Mouse (Mus musculus): ENCODE data around the gene Tmigd3.
A peak's percentile ranks its signal among the peaks of the same experiment; 100 is the strongest.
"Not testable (repeated sequence)": the region's sequence is repeated elsewhere in the genome, so short reads cannot be mapped to it uniquely, and the experiment has no call there.

Gene Tmigd3

GRCm38 (mm10) chr3:105901468-105901867 lies 30.8 kb downstream of the Tmigd3 start:
- DNase-seq (ENCODE audit: low spot score) = no peak

GRCm38 (mm10) chr3:105904213-105904612 lies 33.5 kb downstream of the Tmigd3 start:
- DNase-seq (ENCODE audit: low spot score) = no peak

GRCm38 (mm10) chr3:105904721-105905120 lies 34.0 kb downstream of the Tmigd3 start:
- DNase-seq (ENCODE audit: low spot score) = no peak

- no peak for DNase-seq (ENCODE audit: low spot score)
These were observed 37.4 kb downstream of the Tmigd3 start for GRCm38 (mm10) chr3:105907956-105908655.

- DNase-seq (ENCODE audit: low spot score) = no peak
These were observed 38.3 kb downstream of the Tmigd3 start for GRCm38 (mm10) chr3:105908976-105909375.

- no peak for DNase-seq (ENCODE audit: low spot score)
These were observed 40.0 kb downstream of the Tmigd3 start for GRCm38 (mm10) chr3:105910519-105911190.

GRCm38 (mm10) chr3:105912097-105912880 lies 41.6 kb downstream of the Tmigd3 start:
- DNase-seq (ENCODE audit: low spot score) = no peak

GRCm38 (mm10) chr3:105913839-105914681 lies 43.4 kb downstream of the Tmigd3 start:
- DNase-seq (ENCODE audit: low spot score) = no peak

- no peak for DNase-seq (ENCODE audit: low spot score)
These were observed 44.6 kb downstream of the Tmigd3 start for GRCm38 (mm10) chr3:105915281-105915680.

GRCm38 (mm10) chr3:105916455-105916854 lies 45.8 kb downstream of the Tmigd3 start:
- DNase-seq (ENCODE audit: low spot score) = not testable (repeated sequence)

- peak; percentile 26 for DNase-seq (ENCODE audit: low spot score)
These were observed 47.1 kb downstream of the Tmigd3 start for GRCm38 (mm10) chr3:105917656-105918354.

GRCm38 (mm10) chr3:105918355-105918745 lies 47.6 kb downstream of the Tmigd3 start:
- DNase-seq (ENCODE audit: low spot score) = no peak

GRCm38 (mm10) chr3:105920743-105921142 lies 50.0 kb downstream of the Tmigd3 start:
- not testable (repeated sequence) for DNase-seq (ENCODE audit: low spot score)

GRCm38 (mm10) chr3:105921959-105922358 lies 51.3 kb downstream of the Tmigd3 start:
- DNase-seq (ENCODE audit: low spot score) = no peak

GRCm38 (mm10) chr3:105924616-105925015 lies 53.9 kb downstream of the Tmigd3 start:
- no peak for DNase-seq (ENCODE audit: low spot score)

- DNase-seq (ENCODE audit: low spot score) = no peak
These were observed 57.0 kb downstream of the Tmigd3 start for GRCm38 (mm10) chr3:105927561-105928194.

- DNase-seq (ENCODE audit: low spot score) = no peak
These were observed 57.5 kb downstream of the Tmigd3 start for GRCm38 (mm10) chr3:105928195-105928569.

- DNase-seq (ENCODE audit: low spot score) = no peak
These were observed 58.1 kb downstream of the Tmigd3 start for GRCm38 (mm10) chr3:105928781-105929180.

GRCm38 (mm10) chr3:105929821-105930220 lies 59.1 kb downstream of the Tmigd3 start:
- no peak for DNase-seq (ENCODE audit: low spot score)

GRCm38 (mm10) chr3:105931095-105931494 lies 60.4 kb downstream of the Tmigd3 start:
- no peak for DNase-seq (ENCODE audit: low spot score)

Measured in embryo, embryonic 10.5 days (tissue).